Mouse (Mus musculus) Muller cell, postnatal 12 days (primary cell): ENCODE measurements around the gene Sebox.
"Not testable (repeated sequence)": the region's sequence is repeated elsewhere in the genome, so short reads cannot be mapped to it uniquely, and the experiment has no call there.

Experiments used
- DNase-seq: peaks from one replicate; pipeline ENCODE4 v3.0.0-alpha.2; 2015; ENCODE audit errors: inconsistent ontology term

Sebox gene

DNA sequence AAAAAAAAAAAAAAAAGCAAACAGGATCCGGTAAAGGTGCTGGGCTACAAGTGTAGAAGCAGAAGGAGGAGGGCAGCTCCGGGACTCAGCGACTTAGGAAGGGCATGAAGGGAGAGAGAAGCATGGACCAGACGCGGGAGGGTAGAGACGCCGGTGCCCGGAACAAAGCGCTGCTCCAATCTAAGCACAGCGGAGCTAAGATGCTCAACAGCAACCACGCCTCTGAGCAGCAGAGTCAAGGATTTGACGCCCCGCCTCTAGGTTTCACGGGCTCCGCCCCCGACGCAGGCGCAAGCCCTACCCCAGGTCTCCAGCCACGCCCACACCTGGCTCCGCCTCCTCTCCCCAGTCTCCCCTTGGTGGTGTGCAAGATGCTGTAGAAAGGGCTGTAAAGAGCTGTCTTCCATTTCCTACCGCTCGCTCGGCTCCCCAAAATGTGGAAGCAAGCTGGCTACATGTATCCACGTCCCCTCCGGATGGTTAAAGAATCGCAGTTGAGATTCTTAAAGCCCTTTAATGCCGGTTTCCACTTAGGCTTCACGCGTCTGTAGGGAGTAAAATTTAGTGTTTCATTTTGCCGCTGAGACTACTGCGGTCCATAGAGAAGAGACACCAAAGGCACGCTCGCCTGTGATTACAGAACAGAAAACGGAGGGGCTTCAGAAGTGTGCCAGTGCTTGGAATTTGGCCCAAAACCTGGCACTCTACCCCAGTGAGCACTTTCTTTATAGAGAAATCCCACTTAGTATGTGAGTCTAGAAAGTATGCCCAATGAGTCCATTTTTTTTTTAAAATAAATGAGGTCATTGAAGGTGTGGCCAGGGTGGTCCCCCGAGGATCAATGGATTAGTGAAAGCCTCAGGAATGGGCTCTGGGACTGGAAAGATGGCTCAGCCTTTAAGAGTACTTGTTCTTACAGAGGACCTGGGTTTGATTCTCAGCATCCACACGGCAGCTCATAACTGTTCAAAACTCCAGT lies 5.4 kb upstream of the Sebox start, which contains the start of gene Sarm1:
Gene Sarm1, minus strand, starts transcription at position 211 of the 979 bp plus-strand sequence.
- peak; percentile 95 for DNase-seq

DNA sequence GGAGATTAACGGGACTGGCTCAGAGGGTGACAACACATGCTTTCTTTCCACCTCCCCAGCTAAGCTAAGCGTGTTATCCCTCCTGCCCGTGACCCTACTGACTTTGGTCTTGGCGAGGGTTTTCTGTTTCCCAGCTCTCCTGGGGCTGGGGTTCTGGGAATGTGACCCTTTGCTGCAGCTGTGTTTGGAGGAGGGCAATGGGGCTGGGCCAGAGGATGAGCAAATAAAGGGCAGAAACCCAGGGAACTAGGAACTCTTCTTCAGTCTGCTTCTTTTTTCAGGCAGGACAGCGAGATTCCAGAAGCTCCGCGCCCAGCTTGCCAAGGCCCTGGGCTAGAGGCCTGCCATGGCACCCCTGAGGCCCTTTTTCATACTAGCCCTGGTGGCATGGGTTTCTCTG lies 4.2 kb upstream of the Sebox start, which contains the start of gene Vtn:
Gene Vtn, plus strand, starts transcription at position 88 of the 400 bp plus-strand sequence.
- no peak for DNase-seq

DNA sequence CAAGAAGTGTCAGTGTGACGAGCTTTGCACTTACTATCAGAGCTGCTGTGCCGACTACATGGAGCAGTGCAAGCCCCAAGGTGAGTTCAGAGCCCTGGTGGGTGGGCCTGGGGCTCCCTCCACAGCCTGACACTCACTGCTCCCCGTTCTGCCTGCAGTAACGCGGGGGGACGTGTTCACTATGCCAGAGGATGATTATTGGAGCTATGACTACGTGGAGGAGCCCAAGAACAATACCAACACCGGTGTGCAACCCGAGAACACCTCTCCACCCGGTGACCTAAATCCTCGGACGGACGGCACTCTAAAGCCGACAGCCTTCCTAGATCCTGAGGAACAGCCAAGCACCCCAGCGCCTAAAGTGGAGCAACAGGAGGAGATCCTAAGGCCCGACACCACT lies 3.7 kb upstream of the Sebox start:
- DNase-seq, result no peak

DNA sequence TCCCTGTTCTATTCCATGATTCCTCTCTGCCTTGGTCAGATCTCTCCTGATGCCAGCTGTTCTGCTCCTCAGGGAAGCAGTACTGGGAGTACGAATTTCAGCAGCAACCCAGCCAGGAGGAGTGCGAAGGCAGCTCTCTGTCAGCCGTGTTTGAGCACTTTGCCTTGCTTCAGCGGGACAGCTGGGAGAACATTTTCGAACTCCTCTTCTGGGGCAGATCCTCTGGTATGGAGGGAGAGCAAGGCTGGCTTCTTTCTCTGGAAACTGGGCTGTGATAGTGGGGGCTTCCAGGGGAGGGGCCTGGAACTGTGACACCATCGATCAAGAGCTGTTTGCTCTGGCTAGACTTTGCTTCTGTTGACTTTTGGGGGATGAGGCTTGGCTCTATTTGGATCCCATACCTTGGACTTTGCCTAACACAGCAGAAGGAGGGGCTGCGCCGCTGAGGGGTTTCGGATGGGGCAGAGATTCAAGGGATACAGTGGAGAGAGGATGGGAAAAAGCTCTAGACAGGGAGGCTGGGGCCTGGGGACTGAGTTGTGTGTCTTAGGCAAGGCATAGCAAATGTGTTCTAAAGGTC lies 2.5 kb upstream of the Sebox start:
- no peak for DNase-seq

DNA sequence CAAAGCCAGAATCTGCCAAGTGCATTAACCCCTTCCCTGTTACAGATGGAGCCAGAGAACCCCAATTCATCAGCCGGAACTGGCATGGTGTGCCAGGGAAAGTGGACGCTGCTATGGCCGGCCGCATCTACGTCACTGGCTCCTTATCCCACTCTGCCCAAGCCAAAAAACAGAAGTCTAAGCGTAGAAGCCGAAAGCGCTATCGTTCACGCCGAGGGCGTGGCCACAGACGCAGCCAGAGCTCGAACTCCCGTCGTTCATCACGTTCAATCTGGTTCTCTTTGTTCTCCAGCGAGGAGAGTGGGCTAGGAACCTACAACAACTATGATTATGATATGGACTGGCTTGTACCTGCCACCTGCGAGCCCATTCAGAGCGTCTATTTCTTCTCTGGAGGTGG lies 1.7 kb upstream of the Sebox start:
- DNase-seq, result no peak

DNA sequence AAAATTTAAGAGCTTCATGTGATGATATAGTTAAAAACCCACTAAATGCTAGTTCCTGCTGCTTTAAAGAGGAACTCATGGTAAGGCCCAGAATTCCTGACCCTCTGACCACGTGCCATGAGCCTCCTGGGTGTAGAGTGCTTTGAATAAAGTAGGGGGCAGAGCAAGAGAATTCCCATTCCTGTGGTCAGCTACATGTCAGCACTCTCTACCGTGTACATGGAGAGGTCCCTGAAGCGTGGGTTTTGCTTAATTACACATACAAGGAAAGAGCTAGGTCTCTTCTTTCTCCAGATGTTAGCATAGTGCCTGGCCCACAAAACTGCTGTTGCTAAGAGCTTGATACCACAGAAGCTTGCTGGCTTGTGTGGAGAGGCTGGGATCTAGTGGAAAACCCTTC lies 2.2 kb downstream of the Sebox start:
- no peak for DNase-seq

DNA sequence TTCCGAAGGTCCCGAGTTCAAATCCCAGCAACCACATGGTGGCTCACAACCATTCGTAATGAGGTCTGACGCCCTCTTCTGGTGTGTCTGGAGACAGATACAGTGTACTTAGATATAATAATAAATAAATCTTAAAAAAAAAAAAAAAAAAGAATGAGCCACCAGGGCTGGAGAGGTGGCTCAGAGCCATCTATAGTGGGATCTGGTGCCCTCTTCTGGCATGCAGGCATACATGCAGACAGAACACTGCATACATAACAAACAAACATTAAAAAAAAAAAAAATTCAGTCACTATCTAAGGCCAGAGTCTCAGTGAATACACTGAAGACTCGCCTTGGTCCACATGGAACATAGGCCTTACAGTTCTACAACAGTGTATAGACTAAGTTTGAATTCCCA lies 5.9 kb downstream of the Sebox start:
- DNase-seq, result no peak

DNA sequence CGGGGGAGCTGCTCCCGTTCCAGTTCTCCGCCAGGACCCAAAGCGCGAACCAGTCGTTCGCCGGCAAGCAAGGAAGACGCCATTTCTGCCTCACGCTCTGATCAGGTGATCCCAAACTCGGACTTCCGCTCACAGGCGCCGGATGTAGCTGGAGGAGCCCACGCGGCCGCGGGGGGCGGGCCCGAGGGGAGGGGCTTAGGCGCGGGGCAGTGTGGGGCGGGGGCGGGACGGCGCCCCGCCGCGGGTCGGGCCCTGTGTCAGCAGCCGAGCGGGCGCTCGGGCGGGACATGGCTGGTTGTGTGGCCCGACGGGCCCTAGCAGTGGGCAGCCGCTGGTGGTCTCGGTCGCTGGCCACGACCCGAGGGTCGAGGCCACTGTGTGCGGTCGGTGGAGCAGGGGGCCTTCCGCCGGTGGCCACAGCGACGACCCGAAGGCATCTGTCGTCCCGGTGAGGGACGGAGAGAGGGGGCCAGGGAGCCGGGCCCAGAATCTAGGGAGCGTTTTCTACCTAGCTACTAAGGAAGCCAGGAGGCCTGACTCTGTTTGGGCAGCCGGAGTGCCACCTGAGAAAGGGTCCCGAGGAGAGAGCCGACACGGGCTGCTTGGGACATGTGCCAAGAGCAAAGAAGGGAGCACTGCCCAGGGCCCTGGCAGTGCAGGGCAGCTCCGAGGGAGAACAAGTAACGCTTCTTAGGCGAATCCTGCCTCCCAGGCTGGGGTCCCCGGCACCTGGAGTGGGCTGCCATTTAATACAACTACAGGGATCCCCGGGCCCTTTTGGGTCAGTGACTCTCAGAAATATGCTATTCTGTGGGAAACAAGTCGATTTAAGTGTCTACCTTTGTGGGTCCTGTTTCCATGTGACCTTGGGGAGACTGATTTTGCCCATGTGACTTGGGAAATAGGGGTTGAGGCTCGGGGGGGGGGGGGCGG lies 9.0 kb downstream of the Sebox start, which contains the start of the genes Tmem199 and Poldip2:
Gene Tmem199, minus strand, starts transcription at position 148 of the 933 bp plus-strand sequence.
Gene Poldip2, plus strand, starts transcription at position 169 of the 933 bp plus-strand sequence.
- peak; percentile 97 for DNase-seq

DNA sequence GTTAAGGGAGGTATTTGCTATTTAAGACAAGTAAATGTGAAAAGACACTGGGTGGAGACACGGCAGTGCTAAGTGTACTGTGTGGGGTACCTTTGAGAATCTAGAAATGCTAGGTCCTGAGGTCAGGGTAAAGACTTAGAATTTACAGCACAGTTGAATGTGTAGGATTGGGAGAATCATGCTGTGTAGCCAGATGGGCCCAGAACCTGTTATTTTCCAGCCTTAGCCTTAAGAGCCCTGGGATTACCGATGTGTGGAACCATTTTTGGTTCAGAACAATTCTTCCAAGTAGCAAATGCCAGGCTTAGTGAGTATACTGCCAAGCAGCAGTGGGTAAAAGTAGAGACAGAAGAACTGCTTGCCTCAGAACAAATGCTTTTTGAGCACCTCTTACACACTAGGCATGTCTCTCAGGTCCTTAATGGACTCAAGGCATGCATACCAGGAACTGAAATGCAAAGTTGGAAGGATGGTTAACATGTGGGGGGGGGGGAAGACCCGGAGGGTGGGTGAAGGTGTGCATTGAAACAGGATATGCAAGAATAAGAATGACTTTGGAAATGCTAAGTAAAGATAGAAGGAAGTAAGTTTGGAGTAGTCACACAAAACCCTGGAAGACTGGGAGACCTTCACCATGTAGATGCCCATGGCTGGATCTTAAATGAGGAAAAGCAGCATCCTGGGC lies 10.0 kb downstream of the Sebox start:
- no peak for DNase-seq

DNA sequence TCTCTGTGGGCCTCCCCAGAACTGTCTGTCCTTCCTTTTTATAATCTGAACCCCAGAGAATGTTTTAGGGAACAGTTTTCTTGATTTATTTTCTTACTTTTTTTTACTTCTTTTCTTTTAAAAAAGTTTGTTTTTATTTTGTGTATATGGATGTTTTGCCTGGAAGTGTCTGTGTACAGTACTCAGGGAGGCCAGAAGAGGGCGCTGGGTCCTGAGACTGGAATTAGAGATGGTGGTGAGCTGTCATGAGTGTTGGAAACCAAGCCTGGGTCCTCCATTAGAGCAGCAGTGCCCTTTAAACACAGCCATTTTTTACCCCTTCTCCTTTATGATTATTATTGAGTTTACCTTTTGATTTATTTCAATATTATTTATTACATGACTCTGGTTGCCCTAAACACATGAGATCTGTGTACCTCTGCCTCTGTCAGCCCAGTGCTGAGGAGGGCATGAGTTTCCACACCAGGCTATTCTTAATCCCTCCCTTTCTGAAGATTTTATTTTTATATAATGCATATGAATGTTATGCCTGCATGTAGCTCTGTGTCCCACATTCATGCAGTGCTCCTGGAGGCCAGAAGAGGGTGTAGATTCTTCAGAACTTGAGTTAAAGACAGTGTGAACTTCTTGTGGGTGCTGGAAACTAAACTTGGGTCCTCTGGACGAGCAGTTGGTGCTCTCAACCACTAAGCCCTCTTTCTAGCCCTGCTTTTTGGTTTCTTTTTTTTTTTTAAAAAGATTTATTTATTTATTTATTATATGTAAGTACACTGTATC lies 12.5 kb downstream of the Sebox start:
- no peak for DNase-seq

DNA sequence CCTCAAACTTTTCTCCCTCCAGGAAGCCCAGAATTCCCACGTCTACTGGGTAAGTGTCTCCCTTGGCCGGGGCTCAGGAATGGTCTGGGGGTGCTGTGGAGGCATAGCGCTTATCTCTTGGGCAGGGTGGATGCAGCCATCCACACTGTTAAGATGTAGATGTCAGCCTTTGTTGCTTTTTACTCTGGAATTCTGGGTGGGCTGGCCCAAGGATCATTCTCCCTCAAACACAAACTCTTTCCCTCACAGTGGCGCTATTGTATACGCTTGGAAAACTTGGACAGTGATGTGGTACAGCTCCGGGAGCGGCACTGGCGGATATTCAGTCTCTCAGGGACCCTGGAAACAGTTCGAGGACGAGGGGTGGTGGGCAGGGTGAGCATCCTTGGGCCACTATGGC lies 15.7 kb downstream of the Sebox start:
- DNase-seq, result no peak

DNA sequence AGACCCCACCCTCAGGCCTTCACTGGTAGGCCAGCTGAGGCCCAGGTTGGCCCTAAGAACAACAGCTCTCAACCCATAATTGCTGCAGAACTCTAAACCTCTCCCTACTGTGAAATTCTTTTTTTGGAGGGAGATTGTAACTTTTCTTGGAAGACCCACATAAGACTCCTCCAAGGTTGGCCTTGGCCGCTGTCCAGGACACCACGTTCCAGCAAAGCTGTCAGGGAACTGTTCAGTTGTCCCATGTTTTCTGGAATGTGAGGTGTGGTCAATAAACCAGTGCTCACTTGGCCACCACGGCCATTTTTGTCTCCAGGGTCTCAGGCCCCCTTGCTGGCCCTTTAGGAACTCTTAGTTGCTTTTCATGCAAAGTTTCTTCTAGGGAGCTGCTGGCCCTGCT lies 18.6 kb downstream of the Sebox start:
- DNase-seq, result no peak

DNA sequence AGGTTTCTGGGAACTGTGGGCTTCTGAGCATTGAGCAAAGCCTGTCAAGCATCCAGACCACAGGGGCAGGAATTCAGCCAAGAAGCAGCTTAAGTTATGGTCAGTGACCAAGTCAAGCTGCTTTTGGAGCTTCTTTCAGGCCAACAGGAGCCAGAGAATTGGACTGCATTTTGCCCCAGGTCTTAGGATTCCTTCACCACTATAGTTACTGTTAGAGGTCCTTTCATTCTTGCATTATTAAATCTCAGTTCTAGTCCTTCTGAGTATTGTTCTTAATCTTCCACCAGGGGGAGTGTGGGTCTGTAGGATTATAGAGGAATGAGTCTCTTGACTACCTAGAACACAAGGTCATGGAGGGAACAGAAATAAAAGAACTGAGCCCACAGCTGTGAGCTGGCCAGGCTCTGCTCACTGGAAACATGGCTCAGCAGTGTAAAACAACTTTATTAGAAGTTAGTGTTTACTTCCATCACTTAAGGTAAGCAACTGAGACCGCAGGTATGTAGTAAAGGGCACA lies 19.3 kb downstream of the Sebox start:
- peak; percentile 73 for DNase-seq

DNA sequence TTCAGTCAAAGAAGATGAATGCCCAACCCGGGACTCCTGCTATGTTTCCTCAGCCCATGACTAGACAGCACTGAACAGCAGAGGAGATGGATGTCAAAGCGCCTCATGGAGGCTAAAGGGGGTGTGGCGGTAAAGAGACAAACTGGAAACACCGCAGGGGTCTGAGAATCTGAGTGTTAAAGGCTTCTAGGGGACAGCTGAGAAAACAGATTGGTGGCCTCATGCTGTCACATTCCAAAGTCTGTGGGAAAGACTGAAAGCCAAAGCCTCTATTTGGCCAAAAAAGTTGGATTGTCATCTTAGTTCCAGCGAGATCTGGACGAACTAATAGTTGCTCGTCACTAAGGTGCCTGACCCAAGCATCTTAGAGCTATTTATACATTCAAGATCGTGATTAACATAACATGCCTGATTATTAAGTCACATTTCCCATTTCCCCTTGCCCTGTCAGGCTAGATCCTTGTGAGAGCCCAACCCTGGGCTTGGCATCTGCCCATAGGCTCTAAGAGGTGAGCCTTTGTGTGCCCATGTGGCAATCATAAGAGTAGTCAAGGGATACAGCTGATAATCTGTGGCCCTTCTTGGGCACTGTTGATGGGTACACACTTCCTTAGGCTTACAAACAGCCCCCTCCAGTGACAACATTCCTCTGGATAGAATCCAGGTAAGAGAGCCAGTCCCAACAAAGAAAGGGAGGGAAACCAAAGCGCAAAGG lies 20.2 kb downstream of the Sebox start:
- DNase-seq, result peak; percentile 63

DNA sequence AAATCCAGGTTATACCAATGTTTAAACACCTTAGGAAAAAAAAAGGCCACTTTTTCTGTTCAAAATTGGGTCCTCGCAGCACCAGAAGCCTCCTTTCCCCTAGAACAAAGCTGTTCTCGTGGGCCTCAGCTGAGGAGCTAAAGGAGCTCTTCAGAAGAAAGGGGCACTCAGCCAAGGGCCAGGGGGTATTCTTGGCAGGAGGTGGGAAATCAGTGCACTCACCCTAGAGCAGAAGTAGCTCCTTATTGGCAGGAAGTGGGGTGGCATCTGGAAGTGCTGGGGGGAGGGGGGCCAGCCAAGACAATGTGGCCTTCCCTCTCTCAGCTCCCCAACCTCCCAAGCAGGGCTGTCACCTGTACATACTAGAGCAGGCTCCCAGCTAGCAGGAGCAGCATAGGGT lies 21.6 kb downstream of the Sebox start:
- DNase-seq, result no peak

DNA sequence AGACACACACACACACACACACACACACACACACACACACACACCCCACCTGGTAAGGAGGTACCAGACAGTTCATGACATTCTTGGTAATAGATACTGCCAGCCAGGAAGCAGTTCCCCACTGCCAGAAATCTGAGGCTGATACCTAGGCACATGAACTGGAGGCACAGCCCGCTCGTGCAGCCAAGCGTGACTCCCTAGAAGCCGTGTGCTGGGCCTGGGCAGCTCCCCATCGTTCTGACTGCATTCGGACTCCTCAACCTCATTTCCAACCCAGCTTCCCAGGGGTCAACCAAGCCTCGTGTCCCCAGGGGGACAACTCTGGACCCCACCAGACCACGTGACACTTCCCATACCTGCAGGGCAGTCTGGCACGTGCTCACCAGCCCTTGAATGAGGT lies 25.5 kb downstream of the Sebox start:
- DNase-seq, result no peak

DNA sequence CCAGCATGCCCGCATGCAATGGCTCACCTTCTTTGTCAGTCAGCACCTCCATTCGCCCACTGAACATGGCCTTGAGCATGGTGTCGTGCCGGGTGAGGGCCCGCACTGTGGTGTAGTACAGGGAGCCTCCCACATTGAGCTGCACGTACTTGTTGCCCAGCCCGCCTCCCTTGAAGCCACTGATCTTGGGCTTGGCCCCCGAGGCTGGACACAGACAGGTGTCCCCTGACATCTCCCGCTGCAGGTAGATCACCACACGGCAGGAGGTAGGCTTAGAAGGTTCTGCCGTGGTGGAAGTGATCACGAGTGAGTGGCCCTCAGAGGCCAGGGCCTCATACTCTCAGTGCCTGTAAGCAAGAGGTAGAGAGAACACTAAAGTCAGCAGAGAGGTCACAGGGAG lies 26.8 kb downstream of the Sebox start:
- no peak for DNase-seq

DNA sequence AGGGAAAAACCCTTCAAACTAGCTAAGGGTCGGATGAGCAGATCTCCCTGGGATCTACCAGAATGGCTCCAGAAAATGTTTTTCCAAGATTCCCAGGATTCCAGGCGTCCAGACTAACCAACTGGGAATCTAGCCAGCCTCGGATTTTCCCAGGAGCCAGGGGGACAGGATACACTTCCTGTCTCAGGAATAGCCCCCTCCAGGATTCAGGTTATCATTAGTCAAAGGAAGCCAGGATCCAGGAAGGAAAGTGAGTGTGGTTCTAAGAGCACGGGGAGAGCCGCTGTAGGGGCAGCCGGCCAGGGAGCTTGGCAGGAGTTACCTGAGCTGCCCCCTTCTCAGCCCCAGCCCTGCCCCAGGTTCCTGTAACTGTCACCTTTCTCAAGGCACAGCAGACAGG lies 27.8 kb downstream of the Sebox start:
- no peak for DNase-seq

DNA sequence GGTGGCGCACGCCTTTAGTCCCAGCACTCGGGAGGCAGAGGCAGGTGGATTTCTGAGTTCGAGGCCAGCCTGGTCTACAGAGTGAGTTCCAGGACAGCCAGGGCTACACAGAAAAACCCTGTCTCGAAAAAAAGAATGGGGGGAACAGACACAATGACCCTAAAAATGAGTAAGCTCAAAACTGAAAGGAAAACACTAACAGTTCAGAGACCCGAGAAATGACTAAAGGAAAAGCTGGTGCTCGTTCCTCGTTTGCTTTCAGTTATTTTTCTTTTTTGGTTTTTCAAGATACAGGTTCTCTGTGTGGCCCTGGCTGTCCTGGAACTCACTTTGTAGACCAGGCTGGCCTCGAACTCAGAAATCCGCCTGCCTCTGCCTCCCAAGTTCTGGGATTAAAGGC lies 28.3 kb downstream of the Sebox start:
- DNase-seq, result not testable (repeated sequence)
